Mouse (Mus musculus) kidney, embryonic 16.5 days (tissue): Measurements from ENCODE around the gene Slc22a7. TPM values are rescaled to one million over a fixed set of nuclear protein-coding genes. Genes with fewer than 3 reads are reported as not detected.

Source experiments
- ATAC-seq: fragments of 200-750 bp; cut with Nextera tagmentation; 2 replicates; pipeline ENCODE4 v1.8.0; 2017; ENCODE audit warnings: moderate TSS enrichment; ENCODE audit not compliant: low FRiP score, low TSS enrichment
- H3K27ac ChIP-seq: fragments of 300-500 bp; sonication (generic); 2 replicates; pipeline ENCODE4 v1.5.1; 2014; ENCODE audit warnings: low read length
- H3K27me3 ChIP-seq: fragments of 300-500 bp; sonication (generic); 2 replicates; pipeline ENCODE4 v1.6.1; 2014; ENCODE audit warnings: low read length, control low read depth, mixed read lengths; ENCODE audit not compliant: insufficient read depth
- H3K36me3 ChIP-seq: fragments of 300-500 bp; sonication (generic); 2 replicates; pipeline ENCODE4 v1.6.1; 2014; ENCODE audit warnings: low read length, control low read depth, mixed read lengths; ENCODE audit not compliant: insufficient read depth
- H3K4me1 ChIP-seq: fragments of 300-500 bp; sonication (generic); 2 replicates; pipeline ENCODE4 v1.6.1; 2014; ENCODE audit warnings: low read length, control low read depth, mixed read lengths; ENCODE audit not compliant: insufficient read depth
- H3K4me2 ChIP-seq: fragments of 300-500 bp; sonication (generic); replicated peaks from 2 replicates; pipeline ENCODE4 v1.6.1; 2014; ENCODE audit warnings: low read depth, low read length
- H3K4me3 ChIP-seq: fragments of 300-500 bp; sonication (generic); 2 replicates; pipeline ENCODE4 v1.5.1; 2014; ENCODE audit warnings: mild to moderate bottlenecking, low read length
- H3K9ac ChIP-seq: fragments of 300-500 bp; sonication (generic); replicated peaks from 2 replicates; pipeline ENCODE4 v1.6.1; 2014; ENCODE audit warnings: low read length
- H3K9me3 ChIP-seq: fragments of 300-500 bp; sonication (generic); 2 replicates; pipeline ENCODE4 v1.6.1; 2016; ENCODE audit warnings: low read length, control low read depth
- WGBS: fragments of 180-500 bp; shearing (Covaris S2); extraction: QIAGEN DNeasy Blood & Tissue Kit; methylation state at CpG from one replicate; pipeline ENCODE4 v1.1.7; 2014; 5-methylcytosine and 5-hydroxymethylcytosine counted together
- polyA plus RNA-seq: library from polyadenylated mRNA; unstranded; fragments of >200 nt; fragmentation: Nextera tagmentation; extraction: Ambion mirVana; gene quantifications from 2 replicates; pipeline ENCODE4 v1.2.1, GENCODE M21; 2015

The Slc22a7 gene
- polyA plus RNA-seq, 1 experiment from 2014 or later = 0.32 TPM

- no peaks in the 10 kb centered on the region for H3K9me3 ChIP-seq
- WGBS = 89% methylated on average over 1 of the region's 1 CpGs
- H3K36me3 ChIP-seq = peaks cover 27% of the 10 kb centered on the region
- no peak for ATAC-seq
- no peak overlapping the region for H3K4me2 ChIP-seq
- H3K4me3 ChIP-seq = no peak overlapping the region
- H3K27ac ChIP-seq = no peak overlapping the region
- H3K4me1 ChIP-seq = no peaks in the 10 kb centered on the region
- no peaks in the 10 kb centered on the region for H3K27me3 ChIP-seq
- no peak overlapping the region for H3K9ac ChIP-seq
Observed at GRCm38 (mm10) chr17:46394631-46395030, 43.6 kb downstream of the Slc22a7 start.

DNA sequence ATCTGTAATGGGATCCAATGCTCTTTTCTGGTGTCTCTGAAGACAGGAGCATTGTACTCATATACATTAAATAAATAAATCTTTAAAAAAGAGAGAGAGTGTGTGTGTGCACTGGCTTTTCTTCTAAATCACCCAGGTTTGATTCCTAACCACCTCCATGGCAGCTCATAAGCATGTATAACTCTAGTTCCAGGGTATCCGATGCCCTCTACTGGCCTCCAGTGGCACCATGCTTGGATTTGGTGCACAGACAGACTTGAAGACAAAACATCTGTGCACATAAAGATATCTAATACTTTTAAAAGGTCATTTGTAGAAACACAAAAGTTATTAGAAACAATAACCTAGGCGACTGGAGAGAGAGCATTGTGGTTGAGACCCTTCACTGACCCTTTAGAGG lies 45.2 kb downstream of the Slc22a7 start:
- H3K27ac ChIP-seq = no peak overlapping the region
- ATAC-seq = no peak
- no peak overlapping the region for H3K9ac ChIP-seq
- no peaks in the 10 kb centered on the region for H3K27me3 ChIP-seq
- no peak overlapping the region for H3K4me3 ChIP-seq
- WGBS = 42% methylated on average over 2 of the region's 2 CpGs
- H3K36me3 ChIP-seq = peaks cover 25% of the 10 kb centered on the region
- H3K4me2 ChIP-seq = no peak overlapping the region
- no peaks in the 10 kb centered on the region for H3K4me1 ChIP-seq
- H3K9me3 ChIP-seq = no peaks in the 10 kb centered on the region

DNA sequence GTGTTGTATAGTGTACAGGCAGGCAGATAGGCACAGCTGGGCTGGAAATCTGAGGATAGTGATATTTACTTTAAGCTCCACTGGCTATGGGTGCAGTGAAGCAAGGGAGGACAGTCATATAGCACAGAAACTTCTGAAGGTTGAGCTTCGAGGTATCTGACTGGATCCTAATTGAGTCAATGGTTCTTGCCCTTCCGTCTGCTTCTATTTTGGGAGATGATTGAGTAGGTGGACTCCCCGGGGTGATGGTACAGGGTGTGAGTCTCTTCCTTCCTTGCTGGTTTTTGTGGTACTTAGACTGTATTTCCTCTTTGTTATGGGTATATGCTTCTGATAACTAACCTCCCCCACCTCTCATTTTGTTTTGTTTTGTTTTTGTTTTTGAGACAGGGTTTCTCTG lies 50.1 kb downstream of the Slc22a7 start:
- Histone ChIP-seq H3K36me3 (peaks cover 22% of the 10 kb centered on the region), H3K9me3 (no peaks in the 10 kb centered on the region), H3K9ac (no peak overlapping the region), H3K4me1 (peaks cover 15% of the 10 kb centered on the region), H3K4me2 (no peak overlapping the region), H3K27me3 (no peaks in the 10 kb centered on the region), H3K27ac (no peak overlapping the region), H3K4me3 (no peak overlapping the region)
- WGBS = 71% methylated on average over 3 of the region's 3 CpGs
- no peak for ATAC-seq

GRCm38 (mm10) chr17:46384061-46384801 lies 54.0 kb downstream of the Slc22a7 start:
- Histone ChIP-seq H3K4me1 (peaks cover 15% of the 10 kb centered on the region), H3K36me3 (peaks cover 18% of the 10 kb centered on the region), H3K4me2 (peak overlapping the region; percentile 94), H3K9me3 (no peaks in the 10 kb centered on the region), H3K4me3 (peak overlapping the region; percentile 89), H3K27ac (peak overlapping the region; percentile 87), H3K9ac (peak overlapping the region; percentile 97), H3K27me3 (no peaks in the 10 kb centered on the region)
- under 1% methylated on average over 51 of the region's 70 CpGs for WGBS
- peak; percentile 10 for ATAC-seq

DNA sequence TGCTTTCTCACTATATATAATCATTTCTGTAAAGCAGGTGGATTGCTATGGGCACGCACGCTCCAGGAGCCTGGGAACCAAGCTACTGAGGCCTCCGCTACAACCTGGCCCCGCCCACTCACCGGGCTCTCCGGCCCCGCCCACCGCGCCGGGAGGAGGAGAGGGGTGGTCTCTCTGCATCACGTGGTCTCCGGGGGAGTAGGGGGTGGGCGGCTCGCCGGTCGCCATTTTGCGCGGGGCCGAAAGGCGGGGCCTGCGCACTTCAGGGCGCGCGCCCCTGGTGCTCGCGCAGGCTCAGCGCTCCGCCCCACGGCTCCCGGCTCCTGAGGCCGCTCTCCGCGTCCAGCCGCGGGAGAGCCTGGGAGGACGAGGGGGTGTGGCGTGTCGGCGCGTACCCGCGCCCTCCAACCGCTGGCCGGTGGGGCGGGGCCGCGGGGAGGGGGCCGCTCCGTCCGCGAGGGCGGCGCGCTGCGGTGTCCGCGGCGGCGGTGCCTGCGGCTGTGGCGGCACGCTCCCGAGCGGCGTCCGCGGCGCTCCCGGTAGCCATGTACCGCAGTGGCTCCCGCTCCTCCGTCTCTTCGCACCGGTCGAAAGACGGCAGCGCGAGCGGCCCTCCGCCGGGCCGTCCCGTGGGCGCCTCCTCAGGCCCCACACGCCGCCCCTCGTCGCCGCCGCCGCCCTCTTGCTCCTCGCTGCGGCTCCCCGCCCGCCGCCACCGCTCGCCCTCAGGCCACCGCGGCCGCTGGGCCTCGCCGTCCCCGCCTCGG lies 54.8 kb downstream of the Slc22a7 start, which contains the start of gene Zfp318:
TSS of gene Zfp318 (plus strand) at position 438 of the 767 bp plus-strand sequence.
- Histone ChIP-seq H3K27ac (peak within 1 kb of the TSS; percentile 87), H3K4me2 (peak within 1 kb of the TSS; percentile 94), H3K9me3 (no peaks in the 10 kb centered on the region), H3K4me1 (peaks cover 15% of the 10 kb centered on the region), H3K27me3 (no peaks in the 10 kb centered on the region), H3K4me3 (peak within 1 kb of the TSS; percentile 89), H3K36me3 (peaks cover 13% of the 10 kb centered on the region), H3K9ac (peak within 1 kb of the TSS; percentile 97)
- 0% methylated on average over 59 of the region's 105 CpGs for WGBS
- ATAC-seq = peak; percentile 99

Other genes with a start within 250 kb of the Slc22a7 start
- gene Polh, start 235.8 kb downstream of the Slc22a7 start, polyA plus RNA-seq = 13.3 and 16.8 TPM in 2 replicates
- 45.5 and 49.5 TPM in 2 replicates for gene Xpo5, start 235.7 kb downstream of the Slc22a7 start, polyA plus RNA-seq
- gene Polr1c, start 190.4 kb downstream of the Slc22a7 start, polyA plus RNA-seq = 109 TPM in 2 replicates
- gene Yipf3, start 190.4 kb downstream of the Slc22a7 start, polyA plus RNA-seq = 132 and 139 TPM in 2 replicates
- gene Lrrc73, start 184.9 kb downstream of the Slc22a7 start, polyA plus RNA-seq = 0.64 and 0.67 TPM in 2 replicates
- 45.7 and 49.8 TPM in 2 replicates for gene Tjap1, start 155.4 kb downstream of the Slc22a7 start, polyA plus RNA-seq
- gene Dlk2, start 141.0 kb downstream of the Slc22a7 start, polyA plus RNA-seq = 0.37 and 0.64 TPM in 2 replicates
- 6.9 and 7.3 TPM in 2 replicates for gene Abcc10, start 110.1 kb downstream of the Slc22a7 start, polyA plus RNA-seq
- gene Zfp318, start 54.7 kb downstream of the Slc22a7 start, polyA plus RNA-seq = 5.0 and 6.1 TPM in 2 replicates
- 0.54 and 0.68 TPM in 2 replicates for gene Crip3, start 9.5 kb downstream of the Slc22a7 start, polyA plus RNA-seq
- 0.15 and 0.23 TPM in 2 replicates for gene Ttbk1, start 49.2 kb upstream of the Slc22a7 start, polyA plus RNA-seq
- 56.5 and 60.3 TPM in 2 replicates for gene Dnph1, start 58.3 kb upstream of the Slc22a7 start, polyA plus RNA-seq
- gene Cul9, start 107.9 kb upstream of the Slc22a7 start, polyA plus RNA-seq = 6.5 TPM in 2 replicates
- 8.2 and 9.3 TPM in 2 replicates for gene Srf, start 117.7 kb upstream of the Slc22a7 start, polyA plus RNA-seq
- 153 and 157 TPM in 2 replicates for gene Ptk7, start 191.0 kb upstream of the Slc22a7 start, polyA plus RNA-seq
- gene Klc4, start 207.6 kb upstream of the Slc22a7 start, polyA plus RNA-seq = 49.7 and 58.0 TPM in 2 replicates
- gene Mrpl2, start 207.8 kb upstream of the Slc22a7 start, polyA plus RNA-seq = 118 and 123 TPM in 2 replicates
- gene Cul7, start 211.9 kb upstream of the Slc22a7 start, polyA plus RNA-seq = 62.2 and 68.2 TPM in 2 replicates
- gene Rrp36, start 235.9 kb upstream of the Slc22a7 start, polyA plus RNA-seq = 69.2 and 69.6 TPM in 2 replicates
- 162 and 172 TPM in 2 replicates for gene Mea1, start 240.3 kb upstream of the Slc22a7 start, polyA plus RNA-seq
- 137 and 141 TPM in 2 replicates for gene Klhdc3, start 242.5 kb upstream of the Slc22a7 start, polyA plus RNA-seq